Mouse (Mus musculus) spleen, embryonic (tissue): ENCODE data around the gene Mlip.

Experiments
- CTCF ChIA-PET: fragments of 350-600 bp; sonication (Branson Sonifier 250); formaldehyde crosslinking; loops from one replicate; lab custom pipeline; 2022; lab: Charles Lee

Mlip gene

GRCm38 (mm10) chr9:77353942-77354341 is 1.2 kb upstream of the Mlip start:
- CTCF ChIA-PET = interaction anchor here (0.6 kb wide), 1 partner anchor 23 kb away, joined by 3 read pairs; no protein-coding TSS in a partner anchor

- CTCF ChIA-PET = no interaction called here
Measured at GRCm38 (mm10) chr9:77347704-77348103, 5.1 kb downstream of the Mlip start.

DNA sequence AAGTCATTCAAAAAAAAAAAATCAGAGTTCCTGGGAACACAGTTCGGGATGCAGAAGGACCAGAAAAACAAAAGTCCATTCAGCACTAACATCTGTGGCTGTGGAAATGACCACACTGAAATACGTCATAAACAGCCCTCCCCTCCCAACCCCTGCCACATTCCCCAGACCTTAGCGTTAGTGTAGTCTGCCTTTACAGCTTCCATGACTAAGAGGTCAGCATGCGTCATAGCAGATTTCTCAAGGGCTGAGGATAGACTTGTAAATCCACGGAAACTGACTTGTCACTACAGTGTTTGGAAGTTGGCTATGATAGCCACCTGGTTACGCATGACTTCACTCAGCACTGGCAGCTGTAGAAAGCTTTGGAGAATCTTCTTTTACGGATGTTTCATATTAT is 8.5 kb downstream of the Mlip start:
- CTCF ChIA-PET = no interaction called here

- CTCF ChIA-PET = no interaction called here
Measured at GRCm38 (mm10) chr9:77340159-77340862, 12.5 kb downstream of the Mlip start.

GRCm38 (mm10) chr9:77339571-77340148 is 13.1 kb downstream of the Mlip start:
- CTCF ChIA-PET = no interaction called here

DNA sequence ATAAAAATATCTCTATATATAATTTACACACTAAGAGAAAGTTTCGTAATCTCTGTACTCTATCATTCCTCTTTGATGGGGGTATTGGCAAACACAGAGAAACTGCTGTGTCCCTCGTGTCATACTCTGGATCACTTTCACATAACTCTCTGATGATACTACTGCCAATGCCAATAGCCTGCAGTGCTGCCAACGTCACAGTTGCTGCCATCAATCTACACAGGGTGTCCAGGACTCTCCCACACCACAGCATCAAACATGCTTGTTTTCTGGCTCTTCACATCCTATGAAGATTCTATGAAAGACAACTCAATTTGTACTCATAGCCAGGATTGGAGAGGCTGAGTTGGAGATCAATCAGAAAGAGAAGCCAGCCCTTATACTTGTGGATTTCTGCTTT is 17.4 kb downstream of the Mlip start:
- CTCF ChIA-PET = no interaction called here

GRCm38 (mm10) chr9:77318346-77318745 is 34.4 kb downstream of the Mlip start:
- CTCF ChIA-PET = no interaction called here

- CTCF ChIA-PET = no interaction called here
Measured at GRCm38 (mm10) chr9:77310548-77310947, 42.2 kb downstream of the Mlip start.

DNA sequence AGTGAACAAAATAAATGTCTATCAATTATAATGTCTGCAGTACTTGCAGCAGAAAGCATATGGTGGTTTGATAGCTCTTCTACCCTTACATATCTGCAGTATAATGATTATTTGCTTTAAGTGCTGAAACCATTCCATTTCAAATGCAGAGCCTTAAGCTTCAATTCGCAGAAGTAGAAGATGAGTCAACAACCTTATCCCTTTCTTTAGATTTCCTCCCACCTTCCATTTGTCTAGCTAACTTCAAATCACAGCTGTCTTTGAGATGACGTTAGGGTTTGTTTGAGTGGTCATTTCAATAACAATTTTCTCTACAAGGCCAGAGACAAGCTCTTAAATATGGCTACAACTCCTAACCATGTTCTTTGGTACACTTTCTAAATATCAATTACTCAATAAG is 47.4 kb downstream of the Mlip start:
- CTCF ChIA-PET = no interaction called here

DNA sequence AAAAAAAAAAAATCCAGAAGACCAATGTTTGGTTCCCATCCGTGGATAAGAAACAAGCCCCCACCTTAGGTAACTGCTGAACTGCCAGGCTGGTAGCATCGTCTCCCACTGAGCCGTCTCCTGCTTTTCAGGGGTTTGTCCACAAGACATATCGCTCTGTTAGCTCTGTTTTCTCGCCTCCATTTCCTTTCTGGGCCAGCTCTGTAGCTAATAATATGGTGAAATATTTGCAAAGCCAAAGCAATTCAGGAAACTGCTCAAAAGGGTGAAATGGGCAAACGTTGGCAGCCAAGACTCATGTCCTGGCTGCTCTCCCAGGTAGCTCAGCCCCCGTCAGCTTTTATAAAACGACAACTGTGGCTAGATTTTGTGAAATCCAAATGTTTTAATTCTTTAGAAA is 50.4 kb downstream of the Mlip start:
- CTCF ChIA-PET = no interaction called here

DNA sequence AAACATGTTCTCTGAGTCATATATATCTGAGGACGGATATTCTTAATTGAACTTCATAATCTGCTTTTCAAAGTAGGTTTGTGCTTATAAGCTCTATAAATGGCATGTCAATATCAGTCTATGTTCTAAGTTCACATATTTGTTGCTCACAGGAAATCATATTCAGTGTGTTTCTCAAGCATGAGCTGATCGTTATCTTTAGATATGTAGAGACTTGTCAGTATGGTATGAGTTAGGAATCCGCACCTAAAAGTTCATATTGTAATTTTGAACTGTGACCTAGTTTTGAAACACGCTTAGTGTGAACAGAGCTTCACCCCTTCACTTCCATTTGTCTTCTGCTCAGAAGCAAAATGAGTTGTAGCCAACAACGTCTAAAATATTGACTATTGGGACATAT is 64.8 kb downstream of the Mlip start:
- CTCF ChIA-PET = no interaction called here

DNA sequence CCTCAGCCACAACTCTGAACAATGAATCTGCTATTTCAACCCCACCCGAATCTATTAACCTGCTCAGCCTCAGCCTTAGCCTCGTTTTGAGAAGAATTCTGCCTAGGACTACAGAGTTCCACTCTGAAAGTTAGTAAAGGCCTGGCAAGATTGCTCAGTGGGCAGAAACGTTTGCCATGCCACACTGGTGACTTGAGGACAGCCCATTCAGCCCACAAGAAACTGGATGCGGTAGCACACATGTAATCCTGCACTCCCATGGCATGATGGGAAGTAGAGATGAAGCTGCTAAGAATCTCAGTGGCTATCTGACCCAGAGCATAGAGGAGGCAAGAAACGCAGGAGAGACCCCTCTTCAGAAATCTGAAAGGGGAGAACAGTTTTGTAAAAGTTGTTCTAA is 73.4 kb downstream of the Mlip start:
- CTCF ChIA-PET = no interaction called here

- CTCF ChIA-PET = no interaction called here
Measured at GRCm38 (mm10) chr9:77278055-77278454, 74.7 kb downstream of the Mlip start.

DNA sequence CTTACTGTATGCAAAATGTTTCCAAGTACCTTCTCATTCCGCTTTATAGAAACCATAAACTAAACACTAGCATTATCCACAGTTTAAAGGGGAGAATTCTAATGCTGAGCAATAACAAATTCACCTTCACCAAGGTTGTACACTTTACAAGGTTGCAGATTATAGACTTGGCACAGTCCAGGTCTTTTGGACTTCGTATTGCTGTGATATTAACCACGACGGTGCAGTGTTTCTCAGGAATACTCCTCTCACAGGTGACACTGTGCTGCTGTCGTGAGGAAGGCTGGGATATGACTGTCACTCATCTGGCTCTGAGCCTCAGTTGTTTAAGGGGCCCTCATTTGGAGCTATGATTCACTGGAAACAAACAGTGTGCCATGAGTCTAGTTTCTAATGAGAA is 75.5 kb downstream of the Mlip start:
- CTCF ChIA-PET = no interaction called here

GRCm38 (mm10) chr9:77276451-77277154 is 76.2 kb downstream of the Mlip start:
- CTCF ChIA-PET = no interaction called here

DNA sequence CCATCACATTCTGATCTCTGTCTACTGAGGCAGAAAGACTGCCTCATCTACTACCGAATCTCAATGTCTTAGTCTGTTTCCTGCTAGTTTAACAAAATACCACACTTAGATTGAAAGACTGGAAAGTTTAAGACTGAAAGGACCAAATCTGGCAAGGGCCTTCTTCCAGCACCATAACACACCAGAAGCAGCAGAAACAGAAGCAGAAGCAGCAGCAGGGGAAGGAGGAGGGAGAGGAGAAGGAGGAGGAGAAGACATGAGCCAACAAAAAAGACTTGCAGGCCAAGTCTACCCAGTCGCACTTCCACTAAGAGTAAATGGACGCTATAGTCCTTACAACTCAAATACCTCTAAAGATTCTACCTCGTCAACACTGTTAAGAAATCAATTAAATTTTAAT is 80.0 kb downstream of the Mlip start:
- CTCF ChIA-PET = no interaction called here

DNA sequence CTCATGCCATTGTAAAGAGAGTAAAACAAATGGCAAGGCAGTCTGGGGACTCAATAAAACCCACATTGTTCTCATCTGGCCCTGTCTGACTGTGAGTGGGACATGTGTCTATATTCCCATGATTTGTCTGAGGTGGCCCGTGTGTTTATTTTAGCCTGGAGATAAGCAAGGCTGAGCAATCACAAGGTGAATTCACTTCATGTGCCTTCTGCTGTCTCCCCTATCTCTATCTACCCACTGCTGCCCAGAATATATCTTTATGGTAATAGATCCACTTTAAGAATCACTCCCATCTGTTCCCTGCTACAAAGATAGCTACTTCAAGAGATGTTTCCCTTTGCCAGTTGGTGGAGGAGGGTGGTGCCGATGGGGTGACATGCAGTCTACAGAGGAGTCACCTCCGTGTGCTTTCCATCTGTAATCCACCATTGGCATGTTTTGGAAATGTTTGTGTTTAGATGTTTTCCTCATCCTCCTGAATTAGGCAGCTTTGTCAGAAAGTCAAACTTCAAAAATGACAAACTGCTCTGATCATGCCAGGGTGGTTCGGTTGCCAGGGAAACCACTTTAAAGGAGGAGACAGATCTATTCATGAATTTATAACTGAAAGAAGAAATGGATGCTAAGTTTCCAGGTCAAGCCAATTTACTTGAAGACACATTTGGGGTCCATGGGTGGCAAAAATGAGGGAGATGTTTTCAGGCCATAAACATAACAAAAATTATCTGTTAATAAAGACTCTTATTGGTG is 87.3 kb downstream of the Mlip start:
- CTCF ChIA-PET = no interaction called here

DNA sequence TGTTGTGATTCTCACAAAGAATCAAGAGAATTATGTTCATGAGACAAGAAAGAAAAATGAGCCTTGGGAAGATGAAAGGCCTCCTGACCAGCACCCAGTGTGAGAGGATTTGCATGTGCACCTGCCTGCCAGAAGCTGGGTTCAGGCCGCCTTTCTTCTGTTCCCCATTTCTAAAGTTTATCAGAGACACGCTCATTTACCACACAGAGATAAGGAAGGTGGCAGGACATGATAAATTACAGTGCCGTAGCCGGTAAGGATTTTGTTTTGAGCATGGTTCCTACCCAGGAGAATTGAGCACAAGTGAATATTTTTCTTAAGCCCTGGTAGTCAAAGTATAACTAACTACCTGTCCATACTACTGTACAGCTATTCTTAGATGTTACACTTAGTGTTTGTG is 93.7 kb downstream of the Mlip start:
- CTCF ChIA-PET = no interaction called here

GRCm38 (mm10) chr9:77258265-77258664 is 94.5 kb downstream of the Mlip start:
- CTCF ChIA-PET = no interaction called here

- CTCF ChIA-PET = no interaction called here
Measured at GRCm38 (mm10) chr9:77254514-77254913, 98.3 kb downstream of the Mlip start.

DNA sequence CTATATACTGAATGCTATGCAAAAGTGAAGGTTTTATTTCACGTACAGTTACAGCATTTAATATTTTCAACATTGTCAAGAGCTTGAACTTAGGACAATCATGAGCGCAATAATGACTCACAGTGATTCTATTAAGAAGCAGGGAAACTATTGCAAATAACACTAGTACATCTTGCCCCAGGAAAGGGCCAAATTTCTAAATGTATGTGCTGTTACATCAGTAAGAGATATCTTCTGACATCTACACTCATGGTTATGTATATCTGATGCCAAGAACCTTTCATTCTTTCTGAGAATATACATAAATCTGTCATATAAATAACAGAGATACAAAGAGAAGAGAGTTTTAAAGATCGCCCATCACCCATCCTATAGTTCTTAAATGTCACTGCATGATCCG is 100.0 kb downstream of the Mlip start:
- CTCF ChIA-PET = no interaction called here

DNA sequence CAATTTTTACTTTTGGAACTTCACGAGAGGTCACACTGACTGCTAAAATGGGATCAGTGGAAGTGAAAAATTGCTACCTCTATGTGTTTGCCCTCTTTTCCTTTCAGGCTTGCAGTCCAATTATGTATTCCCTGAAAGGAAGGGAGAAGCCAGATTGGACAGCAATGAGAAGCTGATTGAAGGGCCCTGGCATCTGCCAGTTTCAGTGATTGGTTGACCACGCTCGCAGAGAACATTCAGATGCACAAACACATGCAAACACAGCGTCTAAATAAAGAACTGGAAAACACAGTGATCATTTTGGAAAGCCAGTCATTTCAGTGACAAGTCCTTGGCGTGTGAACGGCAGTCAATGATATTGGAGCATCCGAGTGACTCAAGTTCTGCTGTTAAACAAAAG is 100.6 kb downstream of the Mlip start:
- CTCF ChIA-PET = no interaction called here
